ENCODE assay signal across 8 mouse cellular contexts in the genomic region with DNA sequence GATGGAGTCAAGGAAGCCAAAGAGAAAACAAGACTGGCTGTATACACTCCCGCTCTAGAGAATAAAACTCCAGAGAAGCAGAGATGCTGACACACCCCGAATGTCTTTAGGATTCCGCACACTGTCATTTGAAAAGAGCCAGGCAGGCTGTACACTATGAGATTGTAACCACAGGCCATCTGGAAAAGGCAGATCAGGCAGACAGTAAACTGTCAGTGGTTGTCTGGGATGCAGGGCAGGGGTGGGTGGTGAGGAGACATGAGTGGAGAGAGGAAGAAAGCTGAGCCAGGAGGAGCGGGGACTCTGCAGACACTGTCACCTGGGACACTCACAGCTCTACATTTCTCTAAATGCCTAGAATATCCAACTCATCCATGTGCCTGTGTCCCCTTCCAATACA. TPM values are rescaled to one million over a fixed set of nuclear protein-coding genes. Genes with fewer than 3 reads are reported as not detected.
DNase-seq lines count a peak whose midpoint lies in the region; ATAC-seq and TF ChIP-seq lines count a peak whose summit lies in the region.

No protein-coding gene starts in this region.

- no peak overlapping the region for H3K9ac ChIP-seq in forebrain, postnatal 0 days
- H3K9ac ChIP-seq in forebrain, embryonic 14.5 days (ENCODE audit: low read length) = no peak overlapping the region
- no peak overlapping the region for H3K9ac ChIP-seq in limb, embryonic 13.5 days
- H3K9ac ChIP-seq in liver, embryonic 13.5 days = no peak overlapping the region

- H3K27me3 ChIP-seq in forebrain, postnatal 0 days (ENCODE audit: insufficient read depth, low read length) = no peaks in the 10 kb centered on the region
- H3K27me3 ChIP-seq in forebrain, embryonic 14.5 days (replicated peaks; ENCODE audit: control insufficient read depth, insufficient read depth, low read length) = no peaks in the 10 kb centered on the region
- H3K27me3 ChIP-seq in limb, embryonic 13.5 days = no peaks in the 10 kb centered on the region
- H3K27me3 ChIP-seq in limb, embryonic 10.5 days (ENCODE audit: low read depth, poor library complexity, severe bottlenecking) = no peaks in the 10 kb centered on the region
- no peaks in the 10 kb centered on the region for H3K27me3 ChIP-seq in liver, embryonic 13.5 days

- no peak for TF ChIP-seq CTCF in forebrain, postnatal 0 days (IDR thresholded peaks at IDR 0.05; ENCODE audit: low read depth)

- no peak overlapping the region for H3K4me3 ChIP-seq in forebrain, postnatal 0 days (ENCODE audit: low read depth, low read length)
- no peak overlapping the region for H3K4me3 ChIP-seq in forebrain, embryonic 14.5 days (ENCODE audit: low read depth, low read length)
- no peak overlapping the region for H3K4me3 ChIP-seq in limb, embryonic 13.5 days
- H3K4me3 ChIP-seq in limb, embryonic 10.5 days = no peak overlapping the region
- H3K4me3 ChIP-seq in liver, embryonic 13.5 days (replicated peaks) = no peak overlapping the region

- H3K27ac ChIP-seq in forebrain, postnatal 0 days (ENCODE audit: low read depth, low read length) = no peak overlapping the region
- H3K27ac ChIP-seq in forebrain, embryonic 14.5 days (ENCODE audit: low read depth, low read length) = no peak overlapping the region
- peak overlapping the region; percentile 39; the same call in 1 of the 2 replicates for H3K27ac ChIP-seq in limb, embryonic 13.5 days
- H3K27ac ChIP-seq in limb, embryonic 10.5 days = no peak overlapping the region
- H3K27ac ChIP-seq in liver, embryonic 13.5 days = no peak overlapping the region; the same call in 1 of the 2 replicates

- peak; percentile 50; the same call in 1 of the 2 replicates for ATAC-seq in forebrain, postnatal 0 days
- no peak for ATAC-seq in forebrain, embryonic 14.5 days
- no peak for ATAC-seq in limb, embryonic 13.5 days (ENCODE audit: low FRiP score, low read depth)
- ATAC-seq in liver, embryonic 13.5 days (ENCODE audit: low read depth) = peak; percentile 45
- ATAC-seq in activated CD4-positive, CD25-positive, alpha-beta regulatory T cell, adult 4 months = no peak
- ATAC-seq in inflammation-experienced regulatory T-cells, adult 6 months = no peak

- peak; percentile 28 for DNase-seq in forebrain, postnatal 0 days
- no peak for DNase-seq in forebrain, embryonic 14.5 days (ENCODE audit: low spot score)
- DNase-seq in limb, embryonic 10.5 days (ENCODE audit: low spot score) = no peak
- peak; percentile 58 for DNase-seq in Muller cell, postnatal 12 days (ENCODE audit: inconsistent ontology term)
- DNase-seq in liver, embryonic 13.5 days = no peak

- 0 out of 2 replicates have a peak, but pooled peaks cover 4% of the 10 kb centered on the region for H3K4me1 ChIP-seq in forebrain, postnatal 0 days (ENCODE audit: insufficient read depth)
- H3K4me1 ChIP-seq in forebrain, embryonic 14.5 days (ENCODE audit: control insufficient read depth, insufficient read depth, low read length) = no peaks in the 10 kb centered on the region
- H3K4me1 ChIP-seq in limb, embryonic 13.5 days = peaks cover 41% of the 10 kb centered on the region
- H3K4me1 ChIP-seq in limb, embryonic 10.5 days = peaks cover 45% of the 10 kb centered on the region
- peaks cover 20% of the 10 kb centered on the region for H3K4me1 ChIP-seq in liver, embryonic 13.5 days (replicated peaks)

- no peak overlapping the region for H3K4me2 ChIP-seq in forebrain, postnatal 0 days (ENCODE audit: low read depth)
- no peak overlapping the region for H3K4me2 ChIP-seq in forebrain, embryonic 14.5 days (ENCODE audit: low read length)
- H3K4me2 ChIP-seq in limb, embryonic 13.5 days (replicated peaks) = no peak overlapping the region
- H3K4me2 ChIP-seq in liver, embryonic 13.5 days = no peak overlapping the region

- H3K9me3 ChIP-seq in forebrain, postnatal 0 days (ENCODE audit: low read length) = no peaks in the 10 kb centered on the region
- H3K9me3 ChIP-seq in forebrain, embryonic 14.5 days (replicated peaks; ENCODE audit: control insufficient read depth, low read length) = no peaks in the 10 kb centered on the region
- H3K9me3 ChIP-seq in limb, embryonic 13.5 days = no peaks in the 10 kb centered on the region
- no peaks in the 10 kb centered on the region for H3K9me3 ChIP-seq in limb, embryonic 10.5 days (replicated peaks)
- no peaks in the 10 kb centered on the region for H3K9me3 ChIP-seq in liver, embryonic 13.5 days (replicated peaks)

- H3K36me3 ChIP-seq in forebrain, postnatal 0 days (ENCODE audit: insufficient read depth) = no peaks in the 10 kb centered on the region
- no peaks in the 10 kb centered on the region for H3K36me3 ChIP-seq in forebrain, embryonic 14.5 days (ENCODE audit: control insufficient read depth, insufficient read depth, low read length)
- H3K36me3 ChIP-seq in limb, embryonic 13.5 days = no peaks in the 10 kb centered on the region
- no peaks in the 10 kb centered on the region for H3K36me3 ChIP-seq in limb, embryonic 10.5 days
- no peaks in the 10 kb centered on the region for H3K36me3 ChIP-seq in liver, embryonic 13.5 days

- WGBS in forebrain, postnatal 0 days = 75% methylated on average over 4 of the region's 4 CpGs
- 76% methylated on average over 4 of the region's 4 CpGs for WGBS in forebrain, embryonic 14.5 days
- 64% methylated on average over 4 of the region's 4 CpGs for WGBS in limb, embryonic 13.5 days
- 68% methylated on average over 4 of the region's 4 CpGs for WGBS in limb, embryonic 10.5 days
- 37% methylated on average over 4 of the region's 4 CpGs for WGBS in liver, embryonic 13.5 days (ENCODE audit: insufficient replicate concordance)

RNA-seq across cellular contexts. Expression of a gene that starts 36.3 kb away (rescaled TPM):
- 34.6 and 42.2 TPM in 2 replicates for total RNA-seq in forebrain, postnatal 0 days (2014; rRNA removed)
- polyA plus RNA-seq in forebrain, postnatal 0 days (2015; fragmentation: Nextera tagmentation; extraction: Ambion mirVana) = 18.6 and 19.4 TPM in 2 replicates
- 12.2 and 14.7 TPM in 2 replicates for polyA plus RNA-seq in forebrain, embryonic 14.5 days (2014; fragmentation: Nextera tagmentation; extraction: Ambion mirVana)
- polyA plus RNA-seq in limb, embryonic 13.5 days (2015; fragmentation: Nextera tagmentation; extraction: Ambion mirVana) = 13.1 and 14.3 TPM in 2 replicates
- polyA plus RNA-seq in limb, embryonic 10.5 days (2016; fragmentation: Nextera tagmentation; extraction: Ambion mirVana) = 10.3 and 13.4 TPM in 2 replicates
- 3.6 and 3.9 TPM in 2 replicates for polyA plus RNA-seq in liver, embryonic 13.5 days (2015; fragmentation: Nextera tagmentation; extraction: Ambion mirVana)
- 1 to 10 TPM; 3.2 to 4.1 TPM for polyA plus RNA-seq in activated CD4-positive, CD25-positive, alpha-beta regulatory T cell, adult 4 months (2017; shearing (Covaris generic))
- polyA plus RNA-seq in inflammation-experienced regulatory T-cells, adult 6 months (2017; shearing (Covaris generic)) = 1 to 10 TPM; 2.5 to 3.8 (median 2.7) TPM

Comparison
In these comparisons a context has a peak if more than half of its experiments do, and no peak if none do; other contexts are left out.
1. ATAC-seq: peak in forebrain, postnatal 0 days (single experiment) and liver, embryonic 13.5 days (single experiment); none in forebrain, embryonic 14.5 days (single experiment), limb, embryonic 13.5 days (single experiment), activated CD4-positive, CD25-positive, alpha-beta regulatory T cell, adult 4 months (single experiment) and inflammation-experienced regulatory T-cells, adult 6 months (single experiment).
2. DNase-seq: peak in forebrain, postnatal 0 days (single experiment) and Muller cell, postnatal 12 days (single experiment); none in forebrain, embryonic 14.5 days (single experiment), limb, embryonic 10.5 days (single experiment) and liver, embryonic 13.5 days (single experiment).